Mouse (Mus musculus): ENCODE results near the gene Gm4871. TPM values are rescaled to one million over a fixed set of nuclear protein-coding genes. Genes with fewer than 3 reads are reported as not detected.

Gene Gm4871
- not detected for polyA plus RNA-seq (2015; fragmentation: Illumina TruSeq; extraction: RNeasy Lipid Tissue Mini Kit (QIAGEN cat#74804); ENCODE audit: insufficient read depth, low read depth, low replicate concordance)

GRCm38 (mm10) chr5:145032391-145032790 is at the start of gene Gm4871:
Gm4871 (minus strand) TSS chr5:145032754.

GRCm38 (mm10) chr5:145042690-145043089 is 10.1 kb upstream of the Gm4871 start, which contains the start of gene 1700018F24Rik:
1700018F24Rik (plus strand) TSS chr5:145042990.

Other genes with a start within 250 kb of the Gm4871 start
- 4.0 TPM for gene Smurf1, start 66.9 kb downstream of the Gm4871 start, polyA plus RNA-seq (2015; fragmentation: Illumina TruSeq; extraction: RNeasy Lipid Tissue Mini Kit (QIAGEN cat#74804); ENCODE audit: insufficient read depth, low read depth, low replicate concordance)
- not detected for gene 1700018F24Rik, start 10.2 kb upstream of the Gm4871 start, polyA plus RNA-seq (2015; fragmentation: Illumina TruSeq; extraction: RNeasy Lipid Tissue Mini Kit (QIAGEN cat#74804); ENCODE audit: insufficient read depth, low read depth, low replicate concordance)
- gene Arpc1a, start 51.1 kb upstream of the Gm4871 start, polyA plus RNA-seq (2015; fragmentation: Illumina TruSeq; extraction: RNeasy Lipid Tissue Mini Kit (QIAGEN cat#74804); ENCODE audit: insufficient read depth, low read depth, low replicate concordance), result 31.6 TPM
- not detected for gene Kpna7, start 51.3 kb upstream of the Gm4871 start, polyA plus RNA-seq (2015; fragmentation: Illumina TruSeq; extraction: RNeasy Lipid Tissue Mini Kit (QIAGEN cat#74804); ENCODE audit: insufficient read depth, low read depth, low replicate concordance)
- gene Arpc1b, start 81.5 kb upstream of the Gm4871 start, polyA plus RNA-seq (2015; fragmentation: Illumina TruSeq; extraction: RNeasy Lipid Tissue Mini Kit (QIAGEN cat#74804); ENCODE audit: insufficient read depth, low read depth, low replicate concordance), result 38.1 TPM
- 18.3 TPM for gene Pdap1, start 107.5 kb upstream of the Gm4871 start, polyA plus RNA-seq (2015; fragmentation: Illumina TruSeq; extraction: RNeasy Lipid Tissue Mini Kit (QIAGEN cat#74804); ENCODE audit: insufficient read depth, low read depth, low replicate concordance)
- 34.4 TPM for gene Bud31, start 107.6 kb upstream of the Gm4871 start, polyA plus RNA-seq (2015; fragmentation: Illumina TruSeq; extraction: RNeasy Lipid Tissue Mini Kit (QIAGEN cat#74804); ENCODE audit: insufficient read depth, low read depth, low replicate concordance)
- gene Ptcd1, start 134.4 kb upstream of the Gm4871 start, polyA plus RNA-seq (2015; fragmentation: Illumina TruSeq; extraction: RNeasy Lipid Tissue Mini Kit (QIAGEN cat#74804); ENCODE audit: insufficient read depth, low read depth, low replicate concordance), result 2.6 TPM
- 6.4 TPM for gene Cpsf4, start 134.5 kb upstream of the Gm4871 start, polyA plus RNA-seq (2015; fragmentation: Illumina TruSeq; extraction: RNeasy Lipid Tissue Mini Kit (QIAGEN cat#74804); ENCODE audit: insufficient read depth, low read depth, low replicate concordance)
- 85.2 TPM for gene Atp5j2, start 159.3 kb upstream of the Gm4871 start, polyA plus RNA-seq (2015; fragmentation: Illumina TruSeq; extraction: RNeasy Lipid Tissue Mini Kit (QIAGEN cat#74804); ENCODE audit: insufficient read depth, low read depth, low replicate concordance)
- 2.5 TPM for gene Zkscan14, start 169.1 kb upstream of the Gm4871 start, polyA plus RNA-seq (2015; fragmentation: Illumina TruSeq; extraction: RNeasy Lipid Tissue Mini Kit (QIAGEN cat#74804); ENCODE audit: insufficient read depth, low read depth, low replicate concordance)
- gene Zkscan5, start 171.8 kb upstream of the Gm4871 start, polyA plus RNA-seq (2015; fragmentation: Illumina TruSeq; extraction: RNeasy Lipid Tissue Mini Kit (QIAGEN cat#74804); ENCODE audit: insufficient read depth, low read depth, low replicate concordance), result 2.7 TPM
- gene Zfp655, start 199.0 kb upstream of the Gm4871 start, polyA plus RNA-seq (2015; fragmentation: Illumina TruSeq; extraction: RNeasy Lipid Tissue Mini Kit (QIAGEN cat#74804); ENCODE audit: insufficient read depth, low read depth, low replicate concordance), result 4.7 TPM
- gene Zscan25, start 247.7 kb upstream of the Gm4871 start, polyA plus RNA-seq (2015; fragmentation: Illumina TruSeq; extraction: RNeasy Lipid Tissue Mini Kit (QIAGEN cat#74804); ENCODE audit: insufficient read depth, low read depth, low replicate concordance), result 1.8 TPM